Mouse (Mus musculus) liver, embryonic 14.5 days (tissue): ENCODE data around the gene Dixdc1. TPM values are rescaled to one million over a fixed set of nuclear protein-coding genes. Genes with fewer than 3 reads are reported as not detected.
A peak's percentile ranks its signal among the peaks of the same experiment; 100 is the strongest.

ENCODE experiments used
- ATAC-seq: fragments of 200-750 bp; cut with Nextera tagmentation; 2 replicates; pipeline ENCODE4 v1.8.0; 2017; ENCODE audit warnings: moderate number of reproducible peaks, mild to moderate bottlenecking, moderate library complexity; ENCODE audit not compliant: insufficient read depth
- DNase-seq, 3 experiments: peaks; one replicate each; pipeline ENCODE4 v3.0.0-alpha.2; 2012 to 2013; ENCODE audit warnings: low read depth in 3 of 3, low spot score in 3 of 3
- H3K27ac ChIP-seq: fragments of 300-500 bp; sonication (generic); 2 replicates; pipeline ENCODE4 v1.5.1; 2014; ENCODE audit warnings: moderate library complexity, mild to moderate bottlenecking, control low read depth, inconsistent platforms
- H3K27me3 ChIP-seq: fragments of 300-500 bp; sonication (generic); 2 replicates; pipeline ENCODE4 v1.6.1; 2014; ENCODE audit warnings: mild to moderate bottlenecking, low read length, moderate library complexity; ENCODE audit not compliant: control insufficient read depth, insufficient read depth
- H3K36me3 ChIP-seq: fragments of 300-500 bp; sonication (generic); replicated peaks from 2 replicates; pipeline ENCODE4 v1.6.1; 2014; ENCODE audit warnings: low read depth; ENCODE audit not compliant: control insufficient read depth, insufficient read depth
- H3K4me1 ChIP-seq, 2 experiments: fragments of 200-500 bp in 1 of 2; fragments of 300-500 bp in 1 of 2; sonication (generic) in 1 of 2; replicated peaks; 2 replicates each; pipeline ENCODE4 v1.6.1; 2012 to 2014; ENCODE audit warnings: antibody characterized with exemption in 1 of 2, inconsistent platforms in 1 of 2, low read length in 1 of 2; ENCODE audit not compliant: control insufficient read depth in 2 of 2, insufficient read depth in 2 of 2
- H3K4me2 ChIP-seq: fragments of 300-500 bp; sonication (generic); 2 replicates; pipeline ENCODE4 v1.6.1; 2014; ENCODE audit warnings: low read depth, mild to moderate bottlenecking, control low read depth, moderate library complexity
- H3K4me3 ChIP-seq, 2 experiments: fragments of 200-500 bp in 1 of 2; fragments of 300-500 bp in 1 of 2; sonication (generic) in 1 of 2; 2 replicates each; pipeline ENCODE4 v1.5.1; 2012 to 2014; ENCODE audit warnings: low read depth in 2 of 2, low read length in 2 of 2, mild to moderate bottlenecking in 2 of 2, control low read depth in 1 of 2, inconsistent platforms in 1 of 2, moderate library complexity in 1 of 2; ENCODE audit not compliant: insufficient read depth in 1 of 2
- H3K9ac ChIP-seq: fragments of 300-500 bp; sonication (generic); replicated peaks from 2 replicates; pipeline ENCODE4 v1.6.1; 2014; ENCODE audit warnings: mild to moderate bottlenecking, control low read depth, moderate library complexity
- H3K9me3 ChIP-seq: fragments of 300-500 bp; sonication (generic); 2 replicates; pipeline ENCODE4 v1.6.1; 2016; ENCODE audit warnings: low read length, mixed read lengths; ENCODE audit not compliant: control insufficient read depth
- CTCF ChIP-seq: IDR thresholded peaks from 2 replicates; pipeline ENCODE4 v1.5.1; 2016; ENCODE audit warnings: antibody characterized with exemption, low read depth, control low read depth
- EP300 ChIP-seq: IDR thresholded peaks from 2 replicates; pipeline ENCODE4 v1.6.1; 2016; ENCODE audit warnings: antibody characterized with exemption, low read depth
- WGBS: fragments of 180-500 bp; shearing (Covaris S2); extraction: QIAGEN DNeasy Blood & Tissue Kit; methylation state at CpG from one replicate; pipeline ENCODE4 v1.1.7; 2014; ENCODE audit not compliant: insufficient replicate concordance; 5-methylcytosine and 5-hydroxymethylcytosine counted together
- polyA plus RNA-seq, 2 experiments: library from polyadenylated mRNA; depleted of rRNA in 1 of 2; stranded (reverse) in 1 of 2; unstranded in 1 of 2; fragments of >200 nt; fragmentation: Nextera tagmentation in 1 of 2; extraction: Ambion mirVana in 1 of 2; gene quantifications; 2 replicates each; pipeline versions ENCODE4 v1.2.1 to v1.2.3; 2012 to 2014

Gene Dixdc1
- polyA plus RNA-seq, 2 experiments = 0.56 to 0.84 TPM

DNA sequence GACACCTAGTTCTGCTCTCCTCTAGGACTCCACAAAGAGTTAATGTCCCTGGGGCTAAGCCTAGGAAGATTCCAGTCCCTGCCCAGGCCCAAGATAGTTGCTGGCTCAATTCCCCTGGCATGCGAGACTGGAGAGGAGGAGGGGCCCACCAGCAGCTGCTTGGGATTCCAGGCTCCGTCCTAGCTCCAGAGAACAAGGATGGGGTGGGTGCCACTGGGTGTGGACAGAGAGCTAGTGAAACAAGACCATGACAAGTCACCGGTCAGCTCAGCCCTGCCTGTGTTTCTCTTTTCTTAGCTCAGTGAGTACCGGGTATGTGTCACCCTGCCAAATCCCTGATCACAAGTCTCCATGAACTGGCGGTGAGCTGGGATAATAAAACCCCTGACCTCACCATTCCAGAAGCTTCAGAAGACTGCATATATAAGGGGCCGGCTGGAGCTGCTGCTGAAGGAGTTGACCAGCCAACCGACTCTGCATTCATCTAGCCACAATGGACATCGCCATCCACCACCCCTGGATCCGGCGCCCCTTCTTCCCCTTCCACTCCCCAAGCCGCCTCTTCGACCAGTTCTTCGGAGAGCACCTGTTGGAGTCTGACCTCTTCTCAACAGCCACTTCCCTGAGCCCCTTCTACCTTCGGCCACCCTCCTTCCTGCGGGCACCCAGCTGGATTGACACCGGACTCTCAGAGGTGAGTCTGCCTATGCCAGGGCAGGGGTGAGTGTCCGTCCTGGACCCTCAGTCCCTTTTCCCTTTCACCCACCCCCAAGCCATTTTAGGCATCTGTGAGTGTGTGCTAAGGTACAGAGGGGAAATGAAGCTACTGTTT is 13.7 kb upstream of the Dixdc1 start:
- H3K36me3 ChIP-seq = no peaks in the 10 kb centered on the region
- ATAC-seq (no peak), DNase-seq (no peak)
- H3K9me3 ChIP-seq = no peaks in the 10 kb centered on the region
- no peaks in the 10 kb centered on the region for H3K4me1 ChIP-seq
- no peak overlapping the region for H3K4me2 ChIP-seq
- TF ChIP-seq CTCF (no peak), EP300 (no peak)
- H3K9ac ChIP-seq = no peak overlapping the region
- H3K27me3 ChIP-seq = no peaks in the 10 kb centered on the region
- H3K27ac ChIP-seq = no peak overlapping the region
- WGBS = 58% methylated on average over 17 of the region's 17 CpGs
- no peak overlapping the region for H3K4me3 ChIP-seq

DNA sequence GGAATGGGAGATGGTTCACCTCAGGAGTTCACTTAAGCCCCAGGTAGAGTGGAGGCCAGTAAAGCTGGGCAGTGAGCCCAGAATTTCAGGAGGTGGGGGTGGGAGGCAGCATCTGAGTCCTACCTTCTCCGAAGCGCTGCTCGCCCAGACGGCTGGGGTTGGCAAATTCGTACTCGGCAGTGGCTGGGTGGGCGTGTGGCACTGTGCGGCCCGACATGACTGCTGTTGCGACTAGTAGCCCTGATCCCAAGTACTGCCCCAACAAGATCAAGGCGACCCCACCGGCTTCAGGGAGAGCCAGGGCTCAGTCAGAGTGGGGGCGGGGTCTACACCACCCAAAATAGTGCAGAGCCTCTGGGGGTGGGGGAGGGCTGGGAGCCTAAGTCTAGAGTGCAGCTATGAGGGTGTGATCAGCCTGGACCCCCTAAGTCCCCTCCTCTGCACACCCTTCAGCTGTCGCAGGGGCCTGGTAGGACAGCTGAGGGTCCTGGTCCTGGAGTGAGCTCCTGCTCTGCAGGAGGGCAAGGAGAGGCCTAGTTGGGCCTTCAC is 12.8 kb upstream of the Dixdc1 start, which contains the start of gene Hspb2:
Gene Hspb2 (minus strand): TSS at position 301 of the 549 bp plus-strand sequence.
- Histone ChIP-seq H3K4me2 (no peak within 1 kb of the TSS), H3K4me3 (no peak within 1 kb of the TSS), H3K4me1 (no peaks in the 10 kb centered on the region), H3K27me3 (no peaks in the 10 kb centered on the region), H3K9ac (no peak within 1 kb of the TSS), H3K9me3 (no peaks in the 10 kb centered on the region), H3K27ac (no peak within 1 kb of the TSS), H3K36me3 (no peaks in the 10 kb centered on the region)
- TF ChIP-seq EP300 = no peak
- no peak for TF ChIP-seq CTCF
- WGBS = 71% methylated on average over 14 of the region's 14 CpGs
- ATAC-seq (no peak), DNase-seq (no peak)

GRCm38 (mm10) chr9:50751323-50751722 is 12.0 kb upstream of the Dixdc1 start, which contains the start of gene Cryab:
Cryab (plus strand) TSS chr9:50751325.
- no peak within 1 kb of the TSS for H3K9ac ChIP-seq
- ATAC-seq (no peak), DNase-seq (no peak)
- H3K27me3 ChIP-seq = no peaks in the 10 kb centered on the region; the same call in 1 of the 2 replicates
- 58% methylated on average over 22 of the region's 22 CpGs for WGBS
- TF ChIP-seq EP300 (no peak), CTCF (no peak)
- H3K9me3 ChIP-seq = no peaks in the 10 kb centered on the region
- no peaks in the 10 kb centered on the region for H3K36me3 ChIP-seq
- H3K4me3 ChIP-seq = no peak within 1 kb of the TSS
- no peak within 1 kb of the TSS for H3K4me2 ChIP-seq
- no peak within 1 kb of the TSS for H3K27ac ChIP-seq
- no peaks in the 10 kb centered on the region for H3K4me1 ChIP-seq

- Histone ChIP-seq H3K9me3 (no peaks in the 10 kb centered on the region), H3K4me2 (no peak overlapping the region), H3K9ac (no peak overlapping the region), H3K4me1 (no peaks in the 10 kb centered on the region), H3K36me3 (no peaks in the 10 kb centered on the region), H3K27ac (no peak overlapping the region), H3K27me3 (no peaks in the 10 kb centered on the region; the same call in 1 of the 2 replicates), H3K4me3 (no peak overlapping the region)
- DNase-seq (no peak), ATAC-seq (no peak)
- WGBS = 67% methylated on average over 6 of the region's 6 CpGs
- no peak for TF ChIP-seq CTCF
- TF ChIP-seq EP300 = no peak
Observed at GRCm38 (mm10) chr9:50750706-50751105, 11.4 kb upstream of the Dixdc1 start.

DNA sequence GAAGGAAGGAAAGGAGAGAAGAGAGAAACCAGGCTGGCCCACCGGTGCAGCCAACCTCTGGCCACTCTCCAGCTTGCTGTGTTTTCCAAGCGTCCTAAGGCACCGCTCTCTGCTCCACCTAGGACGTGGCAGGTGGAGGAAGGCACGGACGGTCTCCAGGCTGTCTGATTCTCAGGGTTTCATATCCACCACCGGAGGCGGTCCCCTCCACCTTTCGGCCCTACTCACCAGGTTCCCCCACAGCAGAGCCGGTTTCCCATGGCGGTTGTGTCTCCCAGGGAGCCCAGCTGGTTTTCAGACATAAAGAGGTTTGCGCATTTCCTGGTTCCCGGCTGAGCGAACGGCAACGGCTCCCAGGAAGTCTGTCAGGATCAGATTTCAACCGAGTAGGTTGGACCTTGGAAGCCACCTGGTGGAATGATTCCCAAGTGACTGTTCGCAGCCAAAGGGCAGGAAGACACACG is 6.9 kb upstream of the Dixdc1 start, which contains the start of gene 2310030G06Rik:
Gene 2310030G06Rik (minus strand): TSS at position 323 of the 464 bp plus-strand sequence.
- Histone ChIP-seq H3K4me3 (peak within 1 kb of the TSS; percentile 39 to 57), H3K9ac (peak within 1 kb of the TSS; percentile 40), H3K4me1 (no peaks in the 10 kb centered on the region), H3K36me3 (no peaks in the 10 kb centered on the region), H3K4me2 (peak within 1 kb of the TSS; percentile 35), H3K27me3 (no peaks in the 10 kb centered on the region; the same call in 1 of the 2 replicates), H3K9me3 (no peaks in the 10 kb centered on the region), H3K27ac (no peak within 1 kb of the TSS)
- peak; percentile 37; the same call in 1 of the 2 replicates for ATAC-seq
- no peak for DNase-seq
- TF ChIP-seq EP300 (no peak), CTCF (0 out of 2 replicates have a peak, but pooled peaks have one; percentile 17)
- 9% methylated on average over 19 of the region's 19 CpGs for WGBS
